Mouse (Mus musculus): Measurements from ENCODE around the gene Lrmda.

DNA sequence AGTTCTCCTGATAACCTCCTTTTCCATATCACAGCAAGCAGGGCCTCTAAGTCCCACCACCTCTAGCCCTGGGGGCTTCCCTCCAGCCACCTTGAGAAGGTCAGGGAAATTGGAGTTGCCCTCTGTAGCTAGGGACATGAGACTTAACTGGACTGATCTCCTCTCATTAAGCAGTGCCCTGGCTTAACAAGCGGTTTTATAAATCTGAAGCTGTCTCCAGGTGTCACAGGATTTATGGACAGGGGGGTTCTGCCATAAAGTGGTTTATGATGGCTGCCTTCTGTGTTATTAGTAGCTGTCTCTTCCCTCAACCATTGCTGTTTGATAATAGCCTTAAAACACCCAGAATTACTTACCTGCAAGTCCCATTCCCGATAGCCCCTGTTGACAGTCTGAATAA lies 571.7 kb downstream of the Lrmda start:
- TF ChIP-seq CTCF (IDR thresholded peaks at IDR 0.05; ENCODE audit: extremely low read depth, insufficient read length, insufficient replicate concordance, low read depth, low read length) (no peak), POLR2A (IDR thresholded peaks at IDR 0.05; ENCODE audit: low read depth, low read length) (no peak)
